Mouse (Mus musculus): Measurements from ENCODE around the gene Tex45.

Gene Tex45

GRCm38 (mm10) chr8:3470562-3470961, at the start of gene Tex45:
TSS of gene Tex45 (plus strand) at chr8:3470862.
- DNase-seq (ENCODE audit: low read depth): no peak

- DNase-seq (ENCODE audit: low read depth): no peak
Observed at GRCm38 (mm10) chr8:3421507-3421906, 49.2 kb upstream of the Tex45 start.

DNA sequence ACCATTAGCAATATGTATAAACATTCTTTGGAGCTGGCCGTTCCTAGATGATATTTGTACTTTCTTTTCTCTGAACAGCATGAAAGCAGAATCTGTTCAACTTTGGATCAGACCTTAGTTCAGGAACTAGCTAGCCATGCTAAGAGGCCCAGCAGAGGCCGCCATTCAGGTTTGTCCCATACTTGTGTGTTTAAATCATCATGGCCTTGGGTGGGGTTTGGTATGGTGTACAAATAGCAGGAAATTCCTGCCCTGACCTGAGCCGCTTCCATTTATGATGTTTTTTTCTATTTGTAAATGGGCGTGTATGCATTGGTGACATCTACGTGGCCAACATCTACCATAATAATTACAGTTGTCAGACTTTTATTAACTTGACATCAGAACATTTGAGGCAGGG, 45.4 kb upstream of the Tex45 start:
- no peak for DNase-seq (ENCODE audit: low read depth)

GRCm38 (mm10) chr8:3426211-3426610, 44.5 kb upstream of the Tex45 start:
- DNase-seq (ENCODE audit: low read depth): no peak

- no peak for DNase-seq (ENCODE audit: low read depth)
Observed at GRCm38 (mm10) chr8:3428426-3428825, 42.2 kb upstream of the Tex45 start.

- DNase-seq (ENCODE audit: low read depth): no peak
Observed at GRCm38 (mm10) chr8:3429966-3430365, 40.7 kb upstream of the Tex45 start.

GRCm38 (mm10) chr8:3431113-3431512, 39.5 kb upstream of the Tex45 start:
- no peak for DNase-seq (ENCODE audit: low read depth)

GRCm38 (mm10) chr8:3436492-3436891, 34.2 kb upstream of the Tex45 start:
- no peak for DNase-seq (ENCODE audit: low read depth)

DNA sequence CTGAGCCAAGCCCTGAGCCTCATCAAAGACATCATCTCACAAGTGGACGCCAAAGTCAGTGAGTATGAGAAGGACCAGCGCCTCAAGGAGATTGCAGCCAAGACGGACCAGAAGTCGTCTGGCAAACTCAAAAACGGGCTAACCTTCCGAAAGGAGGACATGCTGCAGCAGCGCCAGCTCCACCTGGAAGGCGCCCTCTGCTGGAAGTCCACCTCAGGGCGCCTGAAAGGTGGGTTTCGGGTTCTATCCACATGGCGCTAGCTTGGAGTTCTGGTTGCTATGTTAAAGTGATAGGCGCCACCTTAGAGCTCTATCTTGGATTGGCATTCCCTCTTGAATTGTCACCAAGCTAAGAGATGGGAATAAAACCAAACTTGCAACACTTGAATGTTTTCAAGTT, 31.2 kb upstream of the Tex45 start:
- peak; percentile 36 for DNase-seq (ENCODE audit: low read depth)

- no peak for DNase-seq (ENCODE audit: low read depth)
Observed at GRCm38 (mm10) chr8:3449226-3449625, 21.4 kb upstream of the Tex45 start.

- peak; percentile 72 for DNase-seq (ENCODE audit: low read depth)
Observed at GRCm38 (mm10) chr8:3450670-3451069, 20.0 kb upstream of the Tex45 start.

DNA sequence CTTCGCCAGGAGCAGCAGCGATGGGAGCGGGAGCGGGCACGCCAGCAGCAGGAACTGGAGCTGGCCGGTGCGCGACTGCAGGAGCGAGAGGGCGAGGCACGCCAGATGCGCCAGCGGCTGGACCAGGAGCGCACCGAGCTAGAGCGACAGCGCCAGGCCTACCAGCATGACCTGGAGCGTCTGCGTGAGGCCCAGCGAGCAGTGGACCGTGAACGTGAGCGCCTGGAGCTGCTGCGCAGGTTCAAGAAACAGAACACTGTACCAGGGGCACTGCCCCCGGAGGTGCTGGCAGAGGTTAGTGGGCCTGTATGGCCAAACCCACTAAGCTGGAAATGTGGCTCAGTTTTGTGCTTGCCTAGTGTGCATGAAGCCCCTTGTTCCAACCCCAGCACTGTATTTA, 18.7 kb upstream of the Tex45 start:
- no peak for DNase-seq (ENCODE audit: low read depth)

DNA sequence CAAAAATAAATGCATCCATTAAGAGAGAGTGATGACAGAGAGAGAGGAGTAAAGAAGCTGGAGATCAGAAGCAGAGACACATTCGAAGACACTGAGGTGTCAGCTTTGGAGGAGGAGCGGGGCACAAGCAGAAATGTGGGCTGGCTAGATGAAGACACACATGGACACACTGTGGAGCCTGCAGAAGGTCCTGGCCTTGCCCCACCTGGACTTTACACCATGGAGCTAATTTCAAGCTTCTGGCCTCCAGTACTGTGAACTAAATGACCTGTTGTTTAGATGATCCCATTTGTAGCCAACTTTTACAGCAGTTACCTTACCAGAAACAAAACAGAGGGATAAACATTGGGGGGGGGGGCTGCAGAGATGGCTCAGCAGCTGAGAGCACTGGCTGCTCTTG, 7.4 kb upstream of the Tex45 start:
- no peak for DNase-seq (ENCODE audit: low read depth)

DNA sequence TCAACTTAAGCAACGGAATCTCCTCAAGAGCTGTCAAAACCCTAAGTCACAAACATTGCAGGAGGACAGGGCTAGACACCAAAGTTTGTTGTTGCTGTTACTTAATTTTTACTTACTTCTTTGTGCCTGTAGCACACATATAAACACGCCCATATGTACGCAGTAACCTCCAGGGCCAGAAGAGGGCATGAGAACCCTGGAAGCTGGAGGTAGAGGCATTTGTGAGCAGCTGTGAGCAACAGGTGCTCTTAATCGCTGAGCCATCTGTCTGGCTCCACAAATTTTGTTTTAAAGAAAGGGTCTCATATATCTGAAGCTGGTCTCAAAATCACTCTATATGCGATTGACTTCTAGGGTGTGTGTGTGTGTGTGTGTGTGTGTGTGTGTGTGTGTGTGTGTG, 6.4 kb upstream of the Tex45 start:
- peak; percentile 67 for DNase-seq (ENCODE audit: low read depth)

GRCm38 (mm10) chr8:3467006-3467885, 3.4 kb upstream of the Tex45 start, which contains the start of gene Pex11g:
TSS of gene Pex11g (minus strand) at chr8:3467680.
- peak; percentile 92 for DNase-seq (ENCODE audit: low read depth)

- peak; percentile 24 for DNase-seq (ENCODE audit: low read depth)
Observed at GRCm38 (mm10) chr8:3467886-3468545, 2.6 kb upstream of the Tex45 start.

GRCm38 (mm10) chr8:3468838-3469237, 1.8 kb upstream of the Tex45 start:
- peak; percentile 40 for DNase-seq (ENCODE audit: low read depth)

- no peak for DNase-seq (ENCODE audit: low read depth)
Observed at GRCm38 (mm10) chr8:3475715-3476429, 5.2 kb downstream of the Tex45 start.

GRCm38 (mm10) chr8:3480221-3480785, 9.6 kb downstream of the Tex45 start:
- DNase-seq (ENCODE audit: low read depth): no peak

GRCm38 (mm10) chr8:3481605-3482004, 10.9 kb downstream of the Tex45 start:
- peak; percentile 49 for DNase-seq (ENCODE audit: low read depth)

GRCm38 (mm10) chr8:3482240-3482740, 11.6 kb downstream of the Tex45 start:
- no peak for DNase-seq (ENCODE audit: low read depth)

DNA sequence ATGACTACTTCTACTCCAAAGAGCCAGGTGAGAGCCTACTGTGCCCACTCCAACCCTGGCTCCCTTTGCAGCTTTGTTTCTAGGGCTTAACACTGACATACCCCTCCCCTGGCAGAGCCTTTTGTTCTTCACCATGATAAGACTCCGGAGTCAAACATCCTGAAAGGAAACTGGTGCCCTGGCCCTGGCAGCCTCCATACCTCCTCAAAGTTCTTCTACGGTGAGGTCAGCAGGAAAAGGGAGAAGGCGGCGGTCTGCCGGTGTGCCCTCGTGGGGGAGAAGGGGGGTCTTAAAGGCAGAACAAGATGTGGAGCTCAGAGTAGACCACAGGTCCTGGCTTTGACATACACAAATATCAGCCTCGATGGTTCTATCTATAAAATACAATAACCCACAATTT, 12.9 kb downstream of the Tex45 start:
- DNase-seq (ENCODE audit: low read depth): no peak
